Mouse (Mus musculus): ENCODE measurements around the gene Camkv. TPM values are rescaled to one million over a fixed set of nuclear protein-coding genes. Genes with fewer than 3 reads are reported as not detected.

Gene Camkv
- total and polyA plus RNA-seq, 3 experiments, result not detected

DNA sequence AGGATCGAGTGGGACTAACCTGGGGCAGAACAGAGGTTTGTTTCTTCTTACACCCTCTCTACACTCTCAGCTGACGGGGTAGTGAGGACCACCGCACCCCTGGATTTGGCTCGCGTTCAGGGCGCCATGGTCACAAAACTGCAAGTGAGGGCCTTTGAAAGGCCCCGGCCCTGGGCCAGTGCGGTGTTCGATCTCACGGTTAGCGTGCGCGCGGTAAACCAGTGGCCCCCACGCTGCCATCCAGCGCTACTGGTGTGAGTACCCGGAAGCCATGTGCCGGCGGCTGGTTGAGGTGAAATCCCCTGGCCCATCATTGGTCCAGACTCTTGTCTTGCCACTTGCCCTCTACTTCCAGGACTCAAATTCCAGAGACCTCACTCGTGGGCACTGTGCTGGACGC, 60.0 kb downstream of the Camkv start:
- no peaks in the 10 kb centered on the region for H3K79me2 ChIP-seq (replicated peaks; ENCODE audit: control insufficient read depth, extremely low read depth, insufficient read depth, poor library complexity, severe bottlenecking)
- peaks cover 0 to 13% of the 10 kb centered on the region in 2 experiments; a peak in 2 of 4 replicates for H3K4me1 ChIP-seq (ENCODE audit: control insufficient read depth in 1 of 2, insufficient read depth in 2 of 2)
- H3K4me3 ChIP-seq (replicated peaks in 1 of 3; ENCODE audit: low read depth in 2 of 3, low read length in 2 of 3, poor library complexity in 1 of 3), result no peak overlapping the region
- no peak overlapping the region for H3K4me2 ChIP-seq (ENCODE audit: insufficient read depth, low read depth, poor library complexity, severe bottlenecking)
- in situ Hi-C loops (cut with MboI; ENCODE audit: low pct_ligation_motif_present, low pct_unique_long_range_greater_than_20kb, low sequenced_read_pairs), result loop anchor here (5.0 kb wide), 1 partner anchor 33 kb away; no protein-coding TSS in a partner anchor
- no peaks in the 10 kb centered on the region for H3K27me3 ChIP-seq (replicated peaks)
- DNase-seq (ENCODE audit: extremely low read depth), result no peak
- H3K9me3 ChIP-seq (replicated peaks; ENCODE audit: low read length), result no peaks in the 10 kb centered on the region
- dilution Hi-C loops (cut with MboI; ENCODE audit: extremely low pct_ligation_motif_present, extremely low pct_unique_long_range_greater_than_20kb, low sequenced_read_pairs), result no loop called here
- no peak overlapping the region for H3K27ac ChIP-seq (ENCODE audit: insufficient read depth, low read depth)
- no peak for TF ChIP-seq BHLHE40 (IDR thresholded peaks at IDR 0.05; ENCODE audit: low read depth, low read length)
- TF ChIP-seq UBTF (IDR thresholded peaks at IDR 0.05; ENCODE audit: low read depth, low read length), result no peak
- no peak for TF ChIP-seq USF2 (conservative IDR thresholded peaks at IDR 0.05; ENCODE audit: low read depth, low read length)
- TF ChIP-seq JUND (conservative IDR thresholded peaks at IDR 0.05; ENCODE audit: low read depth, low read length), result no peak
- no peak for TF ChIP-seq MXI1 (IDR thresholded peaks at IDR 0.05; ENCODE audit: low read depth, low read length)
- TF ChIP-seq MEF2A (IDR thresholded peaks at IDR 0.05; ENCODE audit: borderline replicate concordance, low read depth, low read length), result no peak
- TF ChIP-seq POLR2AphosphoS2 (IDR thresholded peaks at IDR 0.05; ENCODE audit: low read depth, low read length), result no peak
- TF ChIP-seq NELFE (IDR thresholded peaks at IDR 0.05; ENCODE audit: low read depth, low read length), result no peak
- no peak for TF ChIP-seq MAZ (IDR thresholded peaks at IDR 0.05; ENCODE audit: low read depth, low read length)
- no peak for TF ChIP-seq SMC3 (IDR thresholded peaks at IDR 0.05; ENCODE audit: low read depth, low read length)
- no peak for TF ChIP-seq ZMIZ1 (IDR thresholded peaks at IDR 0.05; ENCODE audit: low read depth, low read length)
- TF ChIP-seq CHD2 (IDR thresholded peaks at IDR 0.05; ENCODE audit: low read length), result no peak
- no peak for TF ChIP-seq ELF1 (IDR thresholded peaks at IDR 0.05; ENCODE audit: low read depth, low read length)
- TF ChIP-seq CTCF (conservative IDR thresholded peaks at IDR 0.05 in 1 of 2, IDR thresholded peaks at IDR 0.05 in 1 of 2; ENCODE audit: low read depth in 2 of 2, low read length in 2 of 2), result no peak
- no peak for TF ChIP-seq POLR2A (IDR thresholded peaks at IDR 0.05; ENCODE audit: low read depth, low read length)
- no peak for TF ChIP-seq EP300 (IDR thresholded peaks at IDR 0.05; ENCODE audit: low read length)
- TF ChIP-seq RCOR1 (conservative IDR thresholded peaks at IDR 0.05; ENCODE audit: low read depth, low read length), result no peak
- TF ChIP-seq GABPA (IDR thresholded peaks at IDR 0.05; ENCODE audit: insufficient replicate concordance, low read depth, low read length), result no peak
- no peaks in the 10 kb centered on the region for H3K36me3 ChIP-seq (replicated peaks in 1 of 2; ENCODE audit: control insufficient read depth in 1 of 2, insufficient read depth in 1 of 2, low read length in 1 of 2)
- H3K9ac ChIP-seq (ENCODE audit: insufficient read depth, low read depth), result no peak overlapping the region

- H3K36me3 ChIP-seq (replicated peaks in 1 of 2; ENCODE audit: control insufficient read depth in 1 of 2, insufficient read depth in 1 of 2, low read length in 1 of 2), result no peaks in the 10 kb centered on the region
- H3K4me1 ChIP-seq (ENCODE audit: control insufficient read depth in 1 of 2, insufficient read depth in 2 of 2), result peaks cover 0 to 16% of the 10 kb centered on the region in 2 experiments; a peak in 2 of 4 replicates
- no peak within 1 kb of the TSS for H3K27ac ChIP-seq (ENCODE audit: insufficient read depth, low read depth)
- H3K27me3 ChIP-seq (replicated peaks), result no peaks in the 10 kb centered on the region
- no peaks in the 10 kb centered on the region for H3K9me3 ChIP-seq (replicated peaks; ENCODE audit: low read length)
- H3K9ac ChIP-seq (ENCODE audit: insufficient read depth, low read depth), result no peak within 1 kb of the TSS
- H3K4me2 ChIP-seq (ENCODE audit: insufficient read depth, low read depth, poor library complexity, severe bottlenecking), result no peak within 1 kb of the TSS
- H3K4me3 ChIP-seq (replicated peaks in 1 of 3; ENCODE audit: low read depth in 2 of 3, low read length in 2 of 3, poor library complexity in 1 of 3), result no peak within 1 kb of the TSS
- no peak for TF ChIP-seq ZMIZ1 (IDR thresholded peaks at IDR 0.05; ENCODE audit: low read depth, low read length)
- TF ChIP-seq MEF2A (IDR thresholded peaks at IDR 0.05; ENCODE audit: borderline replicate concordance, low read depth, low read length), result no peak
- TF ChIP-seq JUN (IDR thresholded peaks at IDR 0.05; ENCODE audit: insufficient read depth, low read depth, low read length), result no peak
- no peak for TF ChIP-seq POLR2AphosphoS2 (IDR thresholded peaks at IDR 0.05; ENCODE audit: low read depth, low read length)
- no peak for TF ChIP-seq MAZ (IDR thresholded peaks at IDR 0.05; ENCODE audit: low read depth, low read length)
- in situ Hi-C loops (cut with MboI; ENCODE audit: low pct_ligation_motif_present, low pct_unique_long_range_greater_than_20kb, low sequenced_read_pairs), result loop anchor here (5.0 kb wide), 1 partner anchor 34 kb away; no protein-coding TSS in a partner anchor
- no peak for DNase-seq (ENCODE audit: extremely low read depth)
- no peaks in the 10 kb centered on the region for H3K79me2 ChIP-seq (replicated peaks; ENCODE audit: control insufficient read depth, extremely low read depth, insufficient read depth, poor library complexity, severe bottlenecking)
- dilution Hi-C loops (cut with MboI; ENCODE audit: extremely low pct_ligation_motif_present, extremely low pct_unique_long_range_greater_than_20kb, low sequenced_read_pairs), result no loop called here
These were observed 60.6 kb downstream of the Camkv start, which contains the start of gene Gm20662 for GRCm38 (mm10) chr9:107996049-107996448. Gene Gm20662, plus strand, starts transcription at chr9:107996349.

Other genes with a start within 250 kb of the Camkv start
- 0.50 and 1.1 TPM in 2 replicates for gene Sema3f, start 225.2 kb upstream of the Camkv start, total RNA-seq (2012; rRNA removed)
- gene Sema3f, start 225.2 kb upstream of the Camkv start, total RNA-seq (2014; rRNA removed), result 0.24 TPM in 1 of 2 replicates, not detected in the other
- 0.36 and 1.6 TPM in 2 replicates for gene Sema3f, start 225.2 kb upstream of the Camkv start, polyA plus RNA-seq (2012; ENCODE audit: insufficient read length, low read depth)
- 67.6 and 74.5 TPM in 2 replicates for gene Rbm5, start 164.7 kb upstream of the Camkv start, total RNA-seq (2012; rRNA removed)
- 83.6 and 85.3 TPM in 2 replicates for gene Rbm5, start 164.7 kb upstream of the Camkv start, total RNA-seq (2014; rRNA removed)
- 83.6 and 92.8 TPM in 2 replicates for gene Rbm5, start 164.7 kb upstream of the Camkv start, polyA plus RNA-seq (2012; ENCODE audit: insufficient read length, low read depth)
- gene Rbm6, start 62.4 kb upstream of the Camkv start, total RNA-seq (2012; rRNA removed), result 39.1 and 42.3 TPM in 2 replicates
- 43.3 and 48.9 TPM in 2 replicates for gene Rbm6, start 62.4 kb upstream of the Camkv start, total RNA-seq (2014; rRNA removed)
- gene Rbm6, start 62.4 kb upstream of the Camkv start, polyA plus RNA-seq (2012; ENCODE audit: insufficient read length, low read depth), result 48.8 and 56.6 TPM in 2 replicates
- gene Mon1a, start 47.5 kb upstream of the Camkv start, total RNA-seq (2012; rRNA removed), result 13.6 and 14.1 TPM in 2 replicates
- 14.5 and 19.5 TPM in 2 replicates for gene Mon1a, start 47.5 kb upstream of the Camkv start, total RNA-seq (2014; rRNA removed)
- 11.7 and 15.3 TPM in 2 replicates for gene Mon1a, start 47.5 kb upstream of the Camkv start, polyA plus RNA-seq (2012; ENCODE audit: insufficient read length, low read depth)
- gene Mst1r, start 28.8 kb upstream of the Camkv start, total RNA-seq (2012; rRNA removed), result not detected in 2 replicates
- gene Mst1r, start 28.8 kb upstream of the Camkv start, total RNA-seq (2014; rRNA removed), result not detected in 2 replicates
- gene Mst1r, start 28.8 kb upstream of the Camkv start, polyA plus RNA-seq (2012; ENCODE audit: insufficient read length, low read depth), result not detected in 2 replicates
- gene Actl11, start 7.2 kb upstream of the Camkv start, total RNA-seq (2012; rRNA removed), result not detected in 2 replicates
- gene Actl11, start 7.2 kb upstream of the Camkv start, total RNA-seq (2014; rRNA removed), result not detected in 2 replicates
- not detected in 2 replicates for gene Actl11, start 7.2 kb upstream of the Camkv start, polyA plus RNA-seq (2012; ENCODE audit: insufficient read length, low read depth)
- gene Traip, start 14.5 kb downstream of the Camkv start, total RNA-seq (2012; rRNA removed), result 21.6 and 27.0 TPM in 2 replicates
- gene Traip, start 14.5 kb downstream of the Camkv start, total RNA-seq (2014; rRNA removed), result 25.0 and 25.6 TPM in 2 replicates
- gene Traip, start 14.5 kb downstream of the Camkv start, polyA plus RNA-seq (2012; ENCODE audit: insufficient read length, low read depth), result 33.0 and 51.4 TPM in 2 replicates
- 21.3 and 21.7 TPM in 2 replicates for gene Uba7, start 39.8 kb downstream of the Camkv start, total RNA-seq (2012; rRNA removed)
- 25.2 and 26.0 TPM in 2 replicates for gene Uba7, start 39.8 kb downstream of the Camkv start, total RNA-seq (2014; rRNA removed)
- 25.5 and 27.8 TPM in 2 replicates for gene Uba7, start 39.8 kb downstream of the Camkv start, polyA plus RNA-seq (2012; ENCODE audit: insufficient read length, low read depth)
- not detected in 2 replicates for gene Gm20661, start 47.4 kb downstream of the Camkv start, total RNA-seq (2012; rRNA removed)
- gene Gm20661, start 47.4 kb downstream of the Camkv start, total RNA-seq (2014; rRNA removed), result not detected in 2 replicates
- 0.29 and 0.41 TPM in 2 replicates for gene Gm20661, start 47.4 kb downstream of the Camkv start, polyA plus RNA-seq (2012; ENCODE audit: insufficient read length, low read depth)
- 25.8 and 28.0 TPM in 2 replicates for gene Inka1, start 50.2 kb downstream of the Camkv start, total RNA-seq (2012; rRNA removed)
- gene Inka1, start 50.2 kb downstream of the Camkv start, total RNA-seq (2014; rRNA removed), result 18.9 and 25.2 TPM in 2 replicates
- 23.5 and 30.2 TPM in 2 replicates for gene Inka1, start 50.2 kb downstream of the Camkv start, polyA plus RNA-seq (2012; ENCODE audit: insufficient read length, low read depth)
- not detected in 2 replicates for gene Cdhr4, start 56.8 kb downstream of the Camkv start, total RNA-seq (2012; rRNA removed)
- 0.35 and 0.82 TPM in 2 replicates for gene Cdhr4, start 56.8 kb downstream of the Camkv start, total RNA-seq (2014; rRNA removed)
- 0.79 and 2.0 TPM in 2 replicates for gene Cdhr4, start 56.8 kb downstream of the Camkv start, polyA plus RNA-seq (2012; ENCODE audit: insufficient read length, low read depth)
- not detected in 2 replicates for gene Gm20662, start 60.7 kb downstream of the Camkv start, total RNA-seq (2012; rRNA removed)
- 1.2 TPM in 1 of 2 replicates, not detected in the other for gene Gm20662, start 60.7 kb downstream of the Camkv start, total RNA-seq (2014; rRNA removed)
- 0.31 TPM in 1 of 2 replicates, not detected in the other for gene Gm20662, start 60.7 kb downstream of the Camkv start, polyA plus RNA-seq (2012; ENCODE audit: insufficient read length, low read depth)
- 34.7 and 40.7 TPM in 2 replicates for gene Ip6k1, start 66.8 kb downstream of the Camkv start, total RNA-seq (2012; rRNA removed)
- 23.3 and 27.1 TPM in 2 replicates for gene Ip6k1, start 66.8 kb downstream of the Camkv start, total RNA-seq (2014; rRNA removed)
- 25.6 and 26.0 TPM in 2 replicates for gene Ip6k1, start 66.8 kb downstream of the Camkv start, polyA plus RNA-seq (2012; ENCODE audit: insufficient read length, low read depth)
- gene Gmppb, start 113.6 kb downstream of the Camkv start, total RNA-seq (2012; rRNA removed), result 20.9 and 33.4 TPM in 2 replicates
- 17.9 and 18.4 TPM in 2 replicates for gene Gmppb, start 113.6 kb downstream of the Camkv start, total RNA-seq (2014; rRNA removed)
- 19.2 and 21.8 TPM in 2 replicates for gene Gmppb, start 113.6 kb downstream of the Camkv start, polyA plus RNA-seq (2012; ENCODE audit: insufficient read length, low read depth)
- gene Amigo3, start 117.5 kb downstream of the Camkv start, total RNA-seq (2012; rRNA removed), result 2.0 and 3.1 TPM in 2 replicates
- gene Amigo3, start 117.5 kb downstream of the Camkv start, total RNA-seq (2014; rRNA removed), result 1.7 and 2.2 TPM in 2 replicates
- gene Amigo3, start 117.5 kb downstream of the Camkv start, polyA plus RNA-seq (2012; ENCODE audit: insufficient read length, low read depth), result 3.3 and 4.4 TPM in 2 replicates
- gene Mst1, start 144.8 kb downstream of the Camkv start, total RNA-seq (2012; rRNA removed), result 33.2 and 59.6 TPM in 2 replicates
- gene Mst1, start 144.8 kb downstream of the Camkv start, total RNA-seq (2014; rRNA removed), result 16.9 and 19.6 TPM in 2 replicates
- 19.7 and 21.4 TPM in 2 replicates for gene Mst1, start 144.8 kb downstream of the Camkv start, polyA plus RNA-seq (2012; ENCODE audit: insufficient read length, low read depth)
- 28.8 and 32.3 TPM in 2 replicates for gene Rnf123, start 147.7 kb downstream of the Camkv start, total RNA-seq (2012; rRNA removed)
- gene Rnf123, start 147.7 kb downstream of the Camkv start, total RNA-seq (2014; rRNA removed), result 6.6 and 10.0 TPM in 2 replicates
- 40.4 and 50.0 TPM in 2 replicates for gene Rnf123, start 147.7 kb downstream of the Camkv start, polyA plus RNA-seq (2012; ENCODE audit: insufficient read length, low read depth)
- gene Apeh, start 158.9 kb downstream of the Camkv start, total RNA-seq (2012; rRNA removed), result 69.5 and 75.6 TPM in 2 replicates
- 28.8 and 36.2 TPM in 2 replicates for gene Apeh, start 158.9 kb downstream of the Camkv start, total RNA-seq (2014; rRNA removed)
- gene Apeh, start 158.9 kb downstream of the Camkv start, polyA plus RNA-seq (2012; ENCODE audit: insufficient read length, low read depth), result 53.2 and 66.6 TPM in 2 replicates

Data from CH12.LX (cell line).